Mouse (Mus musculus): ENCODE data around the gene Naa15.
"Not testable (repeated sequence)": the region's sequence is repeated elsewhere in the genome, so short reads cannot be mapped to it uniquely, and the experiment has no call there.

Naa15 gene

DNA sequence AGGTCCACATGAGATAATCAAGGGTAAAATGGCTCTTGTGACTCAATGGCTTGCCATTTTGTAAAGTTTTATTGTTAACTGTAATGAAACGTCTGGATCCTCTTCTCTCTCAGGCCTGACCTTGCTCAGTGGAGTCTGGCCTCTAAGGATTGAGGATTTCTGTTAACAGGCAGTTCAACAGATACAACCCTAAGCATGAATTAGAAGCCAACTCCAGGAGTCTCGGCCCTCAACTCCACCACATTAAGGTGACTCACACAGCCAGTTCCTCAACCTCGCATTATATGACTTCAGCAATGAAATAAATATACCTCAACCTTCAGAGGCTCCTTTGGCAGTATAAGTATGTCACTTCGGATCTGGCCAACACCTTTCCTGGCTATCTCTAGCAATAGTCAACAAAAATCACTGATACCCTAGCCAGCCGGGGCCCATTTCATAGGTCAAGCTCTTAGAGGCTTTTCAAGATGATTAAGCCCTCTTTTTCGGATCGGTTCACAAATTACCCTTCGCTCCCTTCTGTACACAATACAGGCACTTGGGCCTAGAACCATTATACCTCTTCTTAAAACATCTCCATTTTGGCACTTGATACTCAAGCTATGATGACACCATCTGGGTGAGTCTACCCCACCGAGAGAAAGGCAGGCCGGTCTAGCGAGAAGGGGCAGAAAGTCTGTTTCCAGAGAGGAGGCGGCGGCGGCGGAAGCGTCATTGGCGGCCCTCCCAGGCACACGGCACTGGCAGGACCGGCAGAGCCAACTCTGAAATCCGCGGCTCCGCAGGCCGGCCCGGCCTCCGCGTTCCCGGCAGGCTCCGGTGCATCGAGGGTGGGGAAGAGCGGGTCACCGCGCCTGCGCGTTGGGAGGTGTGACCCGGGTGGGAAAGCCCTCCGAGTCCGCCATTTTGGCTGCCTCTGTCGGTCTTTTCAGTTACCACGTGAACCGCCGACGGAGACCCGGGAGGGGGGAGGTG, at the start of gene Naa15:
Gene Naa15, plus strand, starts transcription at position 51 of the 975 bp plus-strand sequence.
- peak; percentile 91 for DNase-seq (ENCODE audit: low spot score)

DNA sequence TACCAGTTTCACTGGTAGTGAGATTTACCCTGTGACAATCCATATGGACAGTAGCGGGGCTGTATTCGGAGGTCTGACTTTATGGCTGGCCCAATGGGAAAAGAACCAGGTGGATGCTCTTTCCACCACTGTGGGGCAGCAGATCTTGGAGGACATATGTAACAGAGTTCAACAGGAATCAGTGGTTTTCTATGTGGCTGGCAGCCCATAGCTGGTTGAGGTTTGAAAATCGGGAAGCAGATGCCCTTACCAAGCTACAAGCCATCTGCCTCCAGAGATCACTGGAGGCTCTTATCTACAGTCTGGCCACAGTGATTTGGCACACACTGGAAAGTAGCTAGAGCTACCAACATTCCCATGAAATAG, 49.4 kb upstream of the Naa15 start:
- no peak for DNase-seq (ENCODE audit: low spot score)

GRCm38 (mm10) chr3:51366926-51367325, 48.0 kb upstream of the Naa15 start:
- DNase-seq (ENCODE audit: low spot score), result no peak

- DNase-seq (ENCODE audit: low spot score), result no peak
Measured at GRCm38 (mm10) chr3:51368011-51368410, 46.9 kb upstream of the Naa15 start.

GRCm38 (mm10) chr3:51371826-51372225, 43.1 kb upstream of the Naa15 start:
- DNase-seq (ENCODE audit: low spot score), result no peak

DNA sequence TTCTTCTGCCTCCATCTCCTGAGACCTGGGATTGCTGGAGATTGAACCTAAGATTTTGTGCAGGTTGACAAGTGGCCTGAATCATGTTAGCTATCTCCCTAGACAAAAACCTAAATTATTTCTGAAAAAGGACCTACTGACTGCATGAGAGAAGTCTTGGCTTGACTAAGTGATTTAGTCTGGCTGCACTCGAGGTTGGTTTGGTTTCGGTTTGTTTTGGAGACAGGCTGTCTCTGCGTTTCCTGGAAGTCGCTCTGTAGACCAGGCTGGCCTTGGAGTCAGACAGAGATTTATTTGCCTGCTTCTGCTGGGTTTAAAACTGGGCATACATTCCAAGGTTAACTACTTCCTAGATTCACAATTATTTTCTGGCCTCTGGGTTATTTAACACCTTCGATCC, 42.1 kb upstream of the Naa15 start:
- no peak for DNase-seq (ENCODE audit: low spot score)

GRCm38 (mm10) chr3:51373544-51373943, 41.4 kb upstream of the Naa15 start:
- DNase-seq (ENCODE audit: low spot score), result no peak

- no peak for DNase-seq (ENCODE audit: low spot score)
Measured at GRCm38 (mm10) chr3:51375307-51376265, 39.4 kb upstream of the Naa15 start.

GRCm38 (mm10) chr3:51377878-51378664, 36.9 kb upstream of the Naa15 start:
- no peak for DNase-seq (ENCODE audit: low spot score)

DNA sequence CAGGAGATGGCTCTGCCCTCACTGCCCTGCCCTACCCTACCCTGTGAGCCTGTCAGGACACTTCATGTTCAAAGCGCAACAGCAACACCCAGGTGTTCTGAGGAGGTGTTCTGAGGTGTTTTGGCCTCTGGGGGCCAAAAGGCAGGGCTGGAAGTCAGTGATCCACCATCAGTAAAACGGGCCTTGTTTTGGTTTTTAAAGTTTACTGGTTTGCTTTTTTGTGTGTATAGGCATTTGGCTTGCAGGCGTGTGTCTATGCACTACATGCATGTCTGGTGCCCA, 36.3 kb upstream of the Naa15 start:
- DNase-seq (ENCODE audit: low spot score), result no peak

- no peak for DNase-seq (ENCODE audit: low spot score)
Measured at GRCm38 (mm10) chr3:51379786-51380659, 34.9 kb upstream of the Naa15 start.

DNA sequence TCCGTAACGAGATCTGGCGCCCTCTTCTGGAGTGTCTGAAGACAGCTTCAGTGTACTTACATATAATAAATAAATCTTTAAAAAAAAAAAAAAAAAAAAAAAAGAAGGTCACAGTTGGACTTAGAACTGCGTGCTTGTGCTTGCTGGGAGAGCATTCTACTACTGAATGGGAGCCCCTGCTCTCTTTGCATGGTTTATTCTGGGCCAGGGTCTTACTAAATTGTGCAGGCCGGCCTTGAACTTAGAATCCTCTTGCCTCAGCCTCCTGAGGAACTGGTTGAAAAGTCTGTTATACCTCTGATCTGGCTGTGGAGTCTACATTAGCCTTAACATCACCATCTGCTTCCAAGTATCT, 34.3 kb upstream of the Naa15 start:
- no peak for DNase-seq (ENCODE audit: low spot score)

DNA sequence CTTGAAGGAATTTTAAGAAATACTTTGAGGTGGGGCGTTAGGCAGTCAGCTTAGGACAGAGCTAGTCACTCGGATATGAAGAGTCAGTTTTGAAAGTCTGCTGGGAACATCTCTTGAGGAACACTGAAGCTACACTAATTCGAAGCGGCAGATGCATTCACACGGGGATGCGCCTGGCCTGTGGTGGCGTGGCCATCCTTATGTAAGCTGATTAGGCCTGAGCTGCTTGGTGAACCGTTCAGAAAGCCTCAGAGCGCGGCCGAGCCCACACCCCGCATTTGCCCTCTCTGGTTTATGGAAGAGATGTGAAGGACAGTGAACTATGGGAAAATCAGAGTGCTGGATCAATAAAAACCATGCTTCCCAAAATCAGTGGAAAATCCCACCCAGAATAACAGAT, 31.5 kb upstream of the Naa15 start:
- no peak for DNase-seq (ENCODE audit: low spot score)

DNA sequence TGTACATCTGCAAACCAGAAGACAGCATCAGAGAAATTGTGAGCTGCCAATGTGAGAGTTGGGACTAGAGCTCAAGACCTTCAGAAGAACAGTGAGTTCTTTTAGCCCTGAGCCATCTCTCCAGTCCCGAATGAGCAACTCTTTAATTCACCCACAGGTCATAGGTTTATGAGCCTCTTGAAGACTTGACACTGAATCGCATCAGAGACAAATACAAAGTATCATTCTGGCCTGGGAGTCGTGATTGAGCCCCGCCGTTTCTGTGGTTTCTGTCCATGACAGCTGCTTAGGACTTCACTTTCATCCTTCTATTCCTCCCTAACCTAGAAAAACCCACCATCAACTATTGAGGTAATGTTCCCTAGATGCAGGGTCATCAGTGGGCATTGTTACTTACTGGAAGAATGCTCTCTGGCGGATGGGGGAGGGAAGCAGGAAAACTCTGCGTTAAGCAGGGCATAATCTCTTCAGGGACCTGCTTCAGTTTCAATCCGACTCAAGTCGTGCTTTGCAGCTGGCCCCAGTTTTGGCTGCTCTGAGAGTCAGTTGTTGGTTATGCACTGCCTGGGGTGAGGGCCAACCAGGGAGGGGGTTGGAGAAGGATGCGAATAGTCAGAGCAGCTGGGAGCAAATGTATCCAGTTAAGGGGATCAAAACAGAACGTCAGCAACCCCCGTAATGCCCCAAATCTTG, 28.4 kb upstream of the Naa15 start:
- no peak for DNase-seq (ENCODE audit: low spot score)

DNA sequence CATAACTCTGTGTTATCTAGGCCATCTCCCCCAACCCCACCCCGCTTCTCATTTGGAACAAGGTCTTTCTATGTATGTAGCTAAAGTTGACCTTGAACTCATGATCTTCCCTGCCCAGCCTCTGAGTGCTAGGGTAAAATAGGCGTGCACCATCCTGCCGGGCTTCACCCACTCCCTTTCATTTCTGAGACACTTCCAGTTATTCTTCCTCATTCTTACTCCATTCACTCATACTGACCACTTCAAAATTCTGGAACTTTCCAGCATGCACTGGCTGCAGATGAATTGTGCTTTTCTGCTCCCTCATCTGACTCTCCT, 27.9 kb upstream of the Naa15 start:
- no peak for DNase-seq (ENCODE audit: low spot score)

DNA sequence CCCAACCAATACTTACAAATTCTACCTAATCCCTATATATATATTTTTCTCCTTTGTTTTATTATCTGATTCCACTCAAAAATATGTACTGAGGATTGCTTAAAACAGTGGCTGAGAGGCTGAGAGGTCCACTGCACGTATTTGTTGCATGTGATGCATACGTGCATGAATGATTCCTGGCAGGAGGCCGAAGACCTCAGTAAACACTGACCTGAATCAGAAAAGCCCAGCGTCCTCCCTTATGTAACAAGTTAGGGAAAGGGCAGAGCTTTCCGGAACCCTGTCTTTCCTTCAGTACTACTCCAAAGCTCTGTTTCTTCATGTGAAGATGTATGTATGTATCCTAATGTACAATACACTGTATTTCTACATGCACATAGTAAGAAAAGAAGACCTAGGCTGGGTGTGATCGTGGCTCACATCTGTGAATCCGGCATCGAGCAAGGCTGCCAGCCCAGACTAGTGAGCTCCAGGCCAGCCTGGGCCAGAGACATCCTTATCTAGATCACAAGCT, 27.0 kb upstream of the Naa15 start:
- DNase-seq (ENCODE audit: low spot score), result no peak

DNA sequence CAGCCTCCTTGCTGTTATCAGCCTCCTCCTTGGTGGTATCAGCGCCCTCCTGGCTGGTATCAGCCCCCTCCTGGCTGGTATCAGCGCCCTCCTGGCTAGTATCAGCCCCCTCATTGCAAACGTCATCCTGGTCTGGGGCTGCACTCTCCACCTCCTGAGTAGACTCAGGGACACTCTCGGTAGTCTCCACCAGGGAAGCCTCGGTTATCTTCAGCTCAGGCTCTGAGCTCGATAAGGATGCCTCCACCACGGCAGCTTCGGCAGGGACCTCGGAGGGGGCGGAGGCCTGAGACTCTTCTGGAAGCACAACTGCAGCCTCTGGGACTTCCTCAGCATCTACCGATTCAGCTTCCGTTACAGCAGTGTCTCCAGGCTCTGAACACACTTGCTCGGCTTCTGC, 26.0 kb upstream of the Naa15 start:
- no peak for DNase-seq (ENCODE audit: low spot score)

DNA sequence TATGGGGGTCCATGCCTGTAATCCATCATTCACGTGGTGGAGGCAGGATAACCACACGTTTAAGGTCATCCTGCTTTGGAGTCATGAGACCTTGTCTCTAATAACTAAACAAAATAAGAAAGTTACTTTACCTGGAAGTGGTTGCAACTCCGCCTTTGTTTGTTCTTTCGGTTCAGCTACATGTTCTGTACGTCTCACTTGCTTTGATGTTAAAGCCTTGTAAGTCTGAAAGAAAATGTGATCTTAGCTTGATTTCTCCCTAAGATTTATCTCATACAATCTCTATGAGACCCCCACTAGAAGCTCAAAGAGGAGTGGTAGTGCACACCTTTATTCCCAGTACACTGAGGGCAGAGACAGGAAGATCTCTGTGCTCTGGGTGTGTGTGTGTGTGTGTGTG, 23.9 kb upstream of the Naa15 start:
- no peak for DNase-seq (ENCODE audit: low spot score)

- DNase-seq (ENCODE audit: low spot score), result no peak
Measured at GRCm38 (mm10) chr3:51391591-51391990, 23.4 kb upstream of the Naa15 start.

DNA sequence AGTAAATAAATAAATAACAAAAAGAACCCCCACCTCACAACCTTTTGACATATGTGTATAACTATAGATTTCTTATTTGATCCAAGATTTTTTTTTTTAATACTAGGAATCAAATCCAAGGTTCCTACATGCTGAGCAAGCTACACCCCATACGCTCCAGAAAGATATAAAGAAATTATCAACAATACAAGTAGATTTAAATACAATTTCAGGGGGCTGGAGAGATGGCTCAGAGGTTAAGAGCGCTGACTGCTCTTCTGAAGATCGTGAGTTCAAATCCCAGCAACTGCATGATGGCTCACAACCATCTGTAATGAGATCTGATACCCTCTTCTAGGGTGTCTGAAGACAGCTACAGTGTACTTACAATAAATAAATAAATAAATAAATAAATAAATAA, 21.9 kb upstream of the Naa15 start:
- DNase-seq (ENCODE audit: low spot score), result not testable (repeated sequence)

DNA sequence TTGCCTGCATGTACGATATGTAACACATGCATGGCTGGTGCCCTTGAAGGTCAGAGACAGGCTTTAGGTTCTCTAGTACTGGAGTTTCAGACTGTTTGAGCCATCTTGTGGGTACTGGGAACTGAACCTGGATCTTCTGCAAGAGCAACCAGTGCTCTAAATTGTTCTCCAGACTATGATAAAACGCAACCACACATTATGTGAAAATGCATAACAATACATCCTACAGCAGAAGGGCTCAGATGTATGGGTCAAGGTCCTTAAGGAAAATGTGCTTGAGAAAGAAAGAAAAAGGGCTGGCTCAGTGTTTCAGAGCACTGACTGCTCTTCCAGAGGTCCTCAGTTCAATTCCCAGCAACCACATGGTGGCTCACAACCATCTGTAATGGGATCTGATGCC, 21.3 kb upstream of the Naa15 start:
- no peak for DNase-seq (ENCODE audit: low spot score)

Data from ovary, postnatal 10 days (tissue).